ENCODE assay signal across 18 mouse cellular contexts in the genomic region with DNA sequence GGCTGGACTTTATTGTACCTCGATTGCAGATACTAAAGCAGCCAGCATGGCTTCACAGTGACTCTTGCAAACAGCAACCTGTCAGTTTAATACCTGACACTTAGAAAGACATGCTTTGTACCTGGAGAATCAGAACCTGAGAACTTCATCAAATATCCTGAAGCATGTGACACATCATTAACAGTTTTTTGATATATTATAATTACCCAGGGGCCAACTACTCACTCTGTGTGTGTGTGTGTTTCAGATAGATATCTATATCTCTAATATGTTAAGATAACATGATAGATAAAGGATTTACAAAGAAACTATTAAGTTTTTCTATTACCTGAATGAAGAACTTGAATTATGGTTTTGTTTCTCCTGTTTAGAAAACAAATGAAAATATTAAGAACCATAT.
"Had no signal": no experiment of that assay in that cellular context is flagged by ENCODE, and none has a peak within 500 bp of the region (broad histone marks: within the 10 kb centered on the region; RNA-seq: fewer than 3 reads in every experiment).

No protein-coding gene starts in this region.

- H3K27ac ChIP-seq: kidney, postnatal 0 days; limb, embryonic 12.5 days; limb, embryonic 15.5 days; liver, embryonic 14.5 days; macrophage; neural tube, embryonic 13.5 days had no signal

- H3K4me2 ChIP-seq: limb, embryonic 12.5 days; limb, embryonic 15.5 days; liver, embryonic 11.5 days; lung, embryonic 14.5 days; neural tube, embryonic 13.5 days had no signal

- H3K4me3 ChIP-seq: limb, embryonic 12.5 days; limb, embryonic 15.5 days; myocyte; neural tube, embryonic 13.5 days had no signal

- H3K9me3 ChIP-seq: limb, embryonic 12.5 days; limb, embryonic 15.5 days; neural tube, embryonic 13.5 days had no signal

- ATAC-seq: intestine, postnatal 0 days; liver, postnatal 0 days; lung, postnatal 0 days had no signal

- H3K27me3 ChIP-seq: limb, embryonic 12.5 days; limb, embryonic 15.5 days; neural tube, embryonic 13.5 days had no signal

- H3K4me1 ChIP-seq: limb, embryonic 12.5 days; limb, embryonic 15.5 days had no signal

- H3K9ac ChIP-seq: limb, embryonic 12.5 days; limb, embryonic 15.5 days; liver, embryonic 14.5 days; liver, postnatal 0 days; lung, embryonic 14.5 days; neural tube, embryonic 13.5 days had no signal

- DNase-seq: kidney, adult 2 months; kidney, postnatal 25 days; left cerebral cortex, postnatal 4 days; liver, postnatal 0 days; lung, embryonic 14.5 days; thymus, adult 2 months; thymus, postnatal 14 days; thymus, postnatal 4 days had no signal

- H3K36me3 ChIP-seq: limb, embryonic 12.5 days; limb, embryonic 15.5 days; neural tube, embryonic 13.5 days had no signal
